Mouse (Mus musculus) thymus, postnatal 14 days (tissue): ENCODE measurements around the gene Mllt3.
"Not testable (repeated sequence)": the region's sequence is repeated elsewhere in the genome, so short reads cannot be mapped to it uniquely, and the experiment has no call there.

Experiments
- DNase-seq: peaks from one replicate; pipeline ENCODE4 v3.0.0; 2021

The Mllt3 gene

GRCm38 (mm10) chr4:88011870-88012572, 21.1 kb downstream of the Mllt3 start:
- no peak for DNase-seq

- DNase-seq: no peak
These were observed 22.7 kb downstream of the Mllt3 start for GRCm38 (mm10) chr4:88010441-88010840.

- DNase-seq: no peak
These were observed 27.4 kb downstream of the Mllt3 start for GRCm38 (mm10) chr4:88005801-88006200.

DNA sequence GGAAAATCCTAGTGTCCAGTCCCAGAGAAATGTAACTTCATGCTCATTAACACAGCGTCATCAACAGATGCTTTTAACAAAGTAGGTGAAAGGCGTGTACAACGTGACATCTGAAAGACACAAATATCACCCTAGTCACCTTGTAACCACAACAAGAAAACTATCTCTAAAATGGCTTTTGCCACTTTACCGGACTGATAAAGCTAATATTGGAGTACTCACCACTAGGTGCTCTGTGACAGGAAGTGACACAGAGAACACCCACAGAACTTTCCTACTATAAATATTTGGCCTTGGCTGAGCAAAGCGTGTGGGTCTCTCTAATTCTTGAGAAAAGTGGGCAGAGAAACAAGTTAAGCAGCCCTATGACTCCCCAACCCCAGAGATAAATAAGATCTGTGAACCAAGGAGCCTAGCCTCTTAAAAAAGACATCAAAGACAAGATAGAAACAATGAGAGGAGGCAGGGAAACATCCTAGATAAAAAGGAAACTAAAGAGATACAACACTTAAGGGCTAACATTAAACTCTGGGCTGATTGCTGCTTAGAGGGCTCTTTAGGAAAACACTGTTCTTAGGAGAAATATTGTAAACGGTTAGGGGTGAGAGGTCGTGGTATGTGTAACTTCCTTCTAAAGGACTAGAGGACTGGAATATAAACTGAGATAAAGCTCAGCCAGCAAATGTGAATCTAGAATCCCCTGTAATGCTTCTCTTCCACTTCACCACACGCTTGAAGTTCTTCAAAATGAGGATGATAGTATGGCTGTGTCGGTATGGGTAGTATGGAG, 29.8 kb downstream of the Mllt3 start:
- DNase-seq: no peak

- no peak for DNase-seq
These were observed 41.5 kb downstream of the Mllt3 start for GRCm38 (mm10) chr4:87991710-87992109.

- DNase-seq: no peak
These were observed 42.2 kb downstream of the Mllt3 start for GRCm38 (mm10) chr4:87990940-87991339.

GRCm38 (mm10) chr4:87985281-87985680, 47.9 kb downstream of the Mllt3 start:
- DNase-seq: no peak

DNA sequence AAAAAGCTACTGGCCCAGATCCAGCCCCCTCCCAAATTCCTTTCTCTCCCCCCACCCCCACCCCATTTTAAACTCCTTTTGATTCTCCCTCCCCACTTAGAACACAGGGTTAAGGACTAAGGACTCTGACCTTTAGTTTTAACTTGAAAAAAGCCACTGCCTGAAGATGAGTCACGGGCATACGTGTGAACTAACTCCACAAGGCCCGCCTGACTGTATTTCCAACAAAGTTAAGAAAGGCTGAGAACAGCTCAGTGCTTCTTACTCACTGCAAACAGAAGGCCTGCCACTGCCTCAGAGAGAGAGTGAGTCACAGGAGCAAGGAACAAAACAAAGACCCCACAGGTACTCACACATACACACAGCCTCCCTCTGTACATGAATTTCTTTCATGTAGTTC, 48.6 kb downstream of the Mllt3 start:
- no peak for DNase-seq

DNA sequence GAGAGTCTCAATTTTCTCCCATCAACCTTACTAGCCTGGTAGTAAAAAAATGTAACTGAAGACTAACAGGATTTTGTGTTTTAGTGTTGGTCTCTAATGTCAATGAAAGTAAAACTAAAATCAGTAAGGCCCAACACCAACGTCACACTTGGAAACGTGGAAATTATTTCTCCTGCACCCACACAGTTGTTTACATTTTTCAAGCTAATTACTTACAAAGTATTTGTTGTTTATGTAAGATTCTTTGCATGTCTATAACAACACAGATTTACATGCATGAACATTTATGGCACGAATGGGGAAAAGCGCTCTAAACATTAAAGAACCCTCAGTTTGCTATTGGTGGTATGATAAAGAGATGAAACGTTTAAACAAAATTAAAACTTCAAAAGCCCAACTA, 49.1 kb downstream of the Mllt3 start:
- no peak for DNase-seq

GRCm38 (mm10) chr4:87982578-87982977, 50.6 kb downstream of the Mllt3 start:
- no peak for DNase-seq

DNA sequence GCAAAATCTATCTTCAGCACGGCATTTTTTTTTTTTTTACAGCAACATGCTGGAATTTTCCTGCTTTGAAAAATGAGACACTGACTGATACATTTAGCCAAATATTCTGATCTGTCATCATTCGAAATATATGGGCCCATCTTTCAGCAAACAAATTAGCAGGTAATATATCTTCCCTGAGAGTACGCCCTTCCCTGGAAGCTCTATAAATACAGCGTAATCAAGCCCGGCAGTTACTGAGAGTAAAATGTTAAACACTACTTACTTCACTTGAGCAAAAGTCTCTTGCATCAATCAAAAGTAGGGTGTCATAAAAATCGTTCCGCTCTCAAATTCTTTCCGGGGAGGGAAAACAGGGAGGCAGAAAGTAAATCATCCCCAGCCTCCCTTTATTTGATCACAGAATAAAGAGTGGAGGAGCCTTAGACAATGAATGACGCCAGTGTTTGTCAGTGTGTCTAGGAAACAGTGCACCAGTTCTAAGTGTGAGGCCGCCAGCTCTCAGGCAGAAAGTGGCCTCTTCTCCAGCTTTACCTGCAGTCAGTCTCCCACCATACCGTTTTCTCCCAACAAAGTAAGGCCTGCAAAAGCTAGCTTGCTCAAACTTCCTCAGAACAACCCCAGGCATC, 55.2 kb downstream of the Mllt3 start:
- DNase-seq: no peak

- no peak for DNase-seq
These were observed 67.3 kb downstream of the Mllt3 start for GRCm38 (mm10) chr4:87965836-87966235.

- DNase-seq: not testable (repeated sequence)
These were observed 68.3 kb downstream of the Mllt3 start for GRCm38 (mm10) chr4:87964890-87965289.

DNA sequence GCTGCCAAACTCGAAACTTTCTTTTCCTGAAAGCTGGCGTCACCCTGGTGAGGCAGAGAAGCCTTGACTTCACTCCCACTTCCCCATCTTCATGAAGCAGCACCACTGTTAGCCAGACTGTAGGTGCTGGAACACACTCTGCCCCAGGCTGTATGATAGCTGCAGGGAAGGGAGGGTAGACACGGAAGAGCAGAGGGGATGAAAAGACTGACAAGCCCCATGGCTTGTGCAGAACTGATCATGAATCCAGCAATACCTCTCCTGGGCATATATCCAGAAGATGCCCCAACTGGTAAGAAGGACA, 69.4 kb downstream of the Mllt3 start:
- no peak for DNase-seq

- no peak for DNase-seq
These were observed 70.0 kb downstream of the Mllt3 start for GRCm38 (mm10) chr4:87963055-87963772.

DNA sequence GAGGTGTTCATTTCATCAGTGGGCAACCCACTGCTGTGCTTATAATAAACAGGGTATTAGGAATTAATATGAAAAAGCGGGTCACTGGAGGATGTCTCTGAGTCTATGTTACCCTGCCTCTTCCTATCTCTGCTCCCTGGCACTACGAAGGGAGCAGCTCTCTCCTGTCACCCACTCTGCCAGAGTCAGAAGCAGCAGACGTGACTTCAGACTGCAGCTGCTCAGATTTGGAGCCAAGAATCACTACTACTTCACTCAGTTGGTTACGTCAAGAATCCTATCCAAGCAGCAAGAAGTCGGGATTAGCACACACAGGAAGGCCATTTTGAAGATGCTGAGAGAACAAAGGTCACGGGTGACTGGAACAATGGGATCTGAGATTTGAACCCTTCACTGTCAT, 71.3 kb downstream of the Mllt3 start:
- DNase-seq: no peak

DNA sequence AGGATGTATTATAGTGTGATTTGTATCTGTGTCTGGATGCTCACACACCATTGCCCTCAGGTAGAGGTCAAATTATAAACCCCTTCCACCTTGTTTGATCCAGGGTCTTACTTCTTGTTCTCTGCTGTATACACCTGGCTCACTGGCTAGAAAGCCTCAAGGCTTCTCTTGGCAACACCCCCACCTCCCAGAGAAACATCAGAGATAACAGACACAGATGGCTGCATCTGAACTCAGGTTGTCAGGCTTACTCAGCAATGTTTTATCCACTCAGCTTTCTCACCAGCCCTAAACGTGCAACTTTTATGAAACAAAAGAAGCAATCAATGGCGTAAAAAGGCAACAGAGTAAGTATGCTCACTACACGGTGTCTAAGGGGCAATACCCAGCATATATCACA, 75.3 kb downstream of the Mllt3 start:
- DNase-seq: no peak

DNA sequence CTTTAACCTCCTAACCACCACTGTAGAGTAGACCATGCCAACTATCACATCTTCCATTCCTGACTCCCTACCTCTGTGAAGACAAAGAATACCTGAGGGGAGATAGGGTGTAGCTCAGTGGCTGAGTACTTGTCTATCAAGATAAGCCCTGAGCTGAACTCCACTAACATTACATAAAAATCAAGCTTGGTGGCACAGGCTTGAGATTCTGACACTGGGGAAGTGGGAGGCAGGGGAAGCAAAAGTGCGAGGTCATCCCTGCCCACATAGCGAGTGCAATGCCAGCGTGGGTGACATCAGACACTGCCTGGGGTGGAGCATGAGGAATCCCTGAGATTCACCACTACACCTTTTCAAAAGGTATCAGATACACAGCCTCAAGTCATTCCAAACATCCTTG, 76.0 kb downstream of the Mllt3 start:
- no peak for DNase-seq

- no peak for DNase-seq
These were observed 78.0 kb downstream of the Mllt3 start for GRCm38 (mm10) chr4:87955132-87955531.

DNA sequence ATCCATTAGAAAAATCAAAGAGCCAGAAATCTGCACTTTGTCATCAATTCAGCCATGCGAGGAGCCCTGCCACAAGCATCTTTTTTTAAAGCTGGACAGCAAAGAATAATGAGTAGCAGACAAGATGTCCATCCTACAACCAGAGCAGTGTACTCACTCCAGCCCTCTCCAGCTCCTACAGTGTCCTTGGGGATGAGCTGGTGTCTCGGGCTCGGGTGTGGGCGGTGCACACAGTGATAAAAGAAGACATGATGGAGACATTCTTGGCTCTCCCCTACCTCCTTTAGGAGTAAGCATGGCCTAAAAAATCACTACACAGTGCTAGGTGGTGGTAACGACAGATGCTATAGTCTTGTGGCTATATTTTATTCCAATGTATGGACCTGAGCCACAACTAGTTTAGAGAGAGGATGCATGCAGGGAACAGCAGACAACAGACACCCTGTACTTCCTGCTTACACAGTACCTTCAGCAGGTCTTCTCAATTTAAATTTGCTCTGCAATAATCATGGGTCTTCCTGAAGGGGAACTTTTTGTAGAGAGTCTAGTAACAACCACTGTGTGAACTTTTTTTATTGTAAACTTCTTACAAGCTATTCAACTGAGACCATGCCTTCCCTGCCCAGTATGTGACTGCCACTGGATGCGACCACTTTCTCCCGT, 78.6 kb downstream of the Mllt3 start:
- DNase-seq: no peak

- no peak for DNase-seq
These were observed 79.4 kb downstream of the Mllt3 start for GRCm38 (mm10) chr4:87953736-87954135.

- DNase-seq: no peak
These were observed 79.9 kb downstream of the Mllt3 start for GRCm38 (mm10) chr4:87953268-87953667.

GRCm38 (mm10) chr4:87949451-87949850, 83.7 kb downstream of the Mllt3 start:
- no peak for DNase-seq
